Comparison of ENCODE assay signal across 29 mouse cellular contexts in the genomic region with DNA sequence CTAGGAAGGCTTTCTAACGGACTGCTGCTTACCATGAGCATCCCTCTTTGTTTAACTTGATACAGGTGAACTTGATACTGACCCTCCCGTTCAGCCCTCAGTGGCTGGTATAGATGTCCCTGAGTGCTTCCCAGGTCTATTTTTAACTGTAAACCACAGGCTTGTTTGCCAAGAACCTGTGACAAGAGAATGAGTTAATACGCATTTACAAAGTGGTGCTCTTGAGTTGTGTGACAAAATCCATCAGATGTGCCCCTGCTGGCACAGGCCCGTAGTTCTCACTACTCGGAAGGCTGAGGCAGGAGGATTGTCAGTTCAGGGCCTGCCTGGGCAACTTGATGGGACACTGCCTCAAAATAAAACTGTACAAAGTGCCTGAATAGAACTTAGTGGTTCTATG. TPM values are rescaled to one million over a fixed set of nuclear protein-coding genes. Genes with fewer than 3 reads are reported as not detected.
DNase-seq lines count a peak whose midpoint lies in the region; ATAC-seq and TF ChIP-seq lines count a peak whose summit lies in the region.
"Had no signal": no experiment of that assay in that cellular context is flagged by ENCODE, and none has a peak within 500 bp of the region (broad histone marks: within the 10 kb centered on the region; RNA-seq: fewer than 3 reads in every experiment).

No protein-coding gene starts in this region.

- peaks cover 3% of the 10 kb centered on the region for H3K4me1 ChIP-seq in heart, adult 2 months (ENCODE audit: control insufficient read depth, insufficient read depth, low read length)
- peaks cover 39% of the 10 kb centered on the region for H3K4me1 ChIP-seq in heart, embryonic 10.5 days
- peaks cover 36% of the 10 kb centered on the region for H3K4me1 ChIP-seq in heart, embryonic 13.5 days
- H3K4me1 ChIP-seq in stomach, postnatal 0 days (replicated peaks; ENCODE audit: control insufficient read depth, insufficient read depth) = no peaks in the 10 kb centered on the region
- H3K4me1 ChIP-seq: hindbrain, embryonic 13.5 days; intestine, embryonic 15.5 days had no signal

- 59% methylated on average over 5 of the region's 5 CpGs for WGBS in heart, adult 2 months
- 52% methylated on average over 5 of the region's 5 CpGs for WGBS in heart, embryonic 10.5 days
- whole genome bisulfite sequencing in heart, embryonic 13.5 days = 45% methylated on average over 5 of the region's 5 CpGs
- 75% methylated on average over 5 of the region's 5 CpGs for WGBS in stomach, postnatal 0 days

- TF ChIP-seq POLR2A in heart, adult 2 months (IDR thresholded peaks at IDR 0.05; ENCODE audit: insufficient read depth, low read depth, low read length) = no peak

- no peak overlapping the region for H3K4me3 ChIP-seq in heart, adult 2 months
- H3K4me3 ChIP-seq in heart, embryonic 10.5 days = no peak overlapping the region
- no peak overlapping the region for H3K4me3 ChIP-seq in heart, embryonic 13.5 days
- no peak overlapping the region for H3K4me3 ChIP-seq in stomach, postnatal 0 days (ENCODE audit: low read depth, low read length)
- H3K4me3 ChIP-seq: embryonic facial prominence, embryonic 10.5 days; embryonic facial prominence, embryonic 13.5 days; erythroblast, embryonic 14.5 days; forebrain, embryonic 13.5 days; gastrocnemius, adult 2 months; hindbrain, embryonic 10.5 days; hindbrain, embryonic 13.5 days; intestine, embryonic 15.5 days had no signal

- DNase-seq in heart, adult 2 months = peak in 1 of 2 experiments; percentile 9
- no peak for DNase-seq in heart, postnatal 36 days
- DNase-seq in heart, embryonic 10.5 days (ENCODE audit: low spot score) = peak; percentile 54
- peak; percentile 21 for DNase-seq in heart, postnatal 4 days
- DNase-seq in stomach, postnatal 0 days (ENCODE audit: low spot score) = no peak
- DNase-seq in layer of hippocampus, postnatal 14 days (ENCODE audit: low spot score in 2 of 2) = no peak
- DNase-seq: adrenal gland, adult 8-10 months; adrenal gland, postnatal 25 days; cerebellum, adult 11-12 months; cerebellum, adult 8-10 months; cerebellum, postnatal 10 days; cerebellum, postnatal 36 days; embryo, embryonic 11 days; forebrain, postnatal 0 days; gastrocnemius, adult 2 months; gastrocnemius, postnatal 14 days; kidney, adult 11 months; kidney, adult 8-10 months had no signal

- no peaks in the 10 kb centered on the region for H3K79me2 ChIP-seq in heart, adult 2 months (replicated peaks; ENCODE audit: control insufficient read depth, insufficient read depth, low read length)

- no peak overlapping the region for H3K9ac ChIP-seq in heart, adult 2 months (ENCODE audit: low read depth, low read length)
- no peak overlapping the region for H3K9ac ChIP-seq in heart, embryonic 13.5 days
- H3K9ac ChIP-seq in stomach, postnatal 0 days (ENCODE audit: low read length) = no peak overlapping the region
- H3K9ac ChIP-seq: embryonic facial prominence, embryonic 13.5 days; forebrain, embryonic 13.5 days; forebrain, postnatal 0 days; hindbrain, embryonic 13.5 days; intestine, embryonic 15.5 days had no signal

- H3K27me3 ChIP-seq in heart, adult 2 months (ENCODE audit: control insufficient read depth, insufficient read depth, low read length) = no peaks in the 10 kb centered on the region
- H3K27me3 ChIP-seq in heart, embryonic 10.5 days (ENCODE audit: insufficient read depth, poor library complexity, severe bottlenecking) = no peaks in the 10 kb centered on the region
- H3K27me3 ChIP-seq in heart, embryonic 13.5 days (replicated peaks) = no peaks in the 10 kb centered on the region
- H3K27me3 ChIP-seq in stomach, postnatal 0 days (ENCODE audit: control insufficient read depth, insufficient read depth, low read length) = no peaks in the 10 kb centered on the region
- H3K27me3 ChIP-seq: embryonic facial prominence, embryonic 13.5 days; hindbrain, embryonic 13.5 days; intestine, embryonic 15.5 days had no signal

- no peaks in the 10 kb centered on the region for H3K36me3 ChIP-seq in heart, adult 2 months (ENCODE audit: control insufficient read depth, insufficient read depth, low read length)
- H3K36me3 ChIP-seq in heart, embryonic 10.5 days = peaks cover 9% of the 10 kb centered on the region; the same call in 1 of the 2 replicates
- H3K36me3 ChIP-seq in heart, embryonic 13.5 days = 0 out of 2 replicates have a peak, but pooled peaks cover 5% of the 10 kb centered on the region
- H3K36me3 ChIP-seq in stomach, postnatal 0 days (ENCODE audit: control insufficient read depth, insufficient read depth, low read length) = no peaks in the 10 kb centered on the region
- H3K36me3 ChIP-seq: embryonic facial prominence, embryonic 13.5 days; hindbrain, embryonic 13.5 days; intestine, embryonic 15.5 days had no signal

- 0 out of 2 replicates have a peak, but pooled peaks have one; percentile 17 for TF ChIP-seq CTCF in heart, adult 2 months (IDR thresholded peaks at IDR 0.05)
- no peak for TF ChIP-seq CTCF in stomach, postnatal 0 days (IDR thresholded peaks at IDR 0.05; ENCODE audit: low read depth)

- no peaks in the 10 kb centered on the region for H3K9me3 ChIP-seq in heart, embryonic 10.5 days
- H3K9me3 ChIP-seq in heart, embryonic 13.5 days = no peaks in the 10 kb centered on the region; the same call in 1 of the 2 replicates
- H3K9me3 ChIP-seq in stomach, postnatal 0 days (ENCODE audit: control insufficient read depth, low read length) = no peaks in the 10 kb centered on the region
- H3K9me3 ChIP-seq: embryonic facial prominence, embryonic 10.5 days; embryonic facial prominence, embryonic 13.5 days; forebrain, embryonic 13.5 days; hindbrain, embryonic 13.5 days; intestine, embryonic 15.5 days had no signal

- TF ChIP-seq EP300 in heart, adult 2 months (IDR thresholded peaks at IDR 0.05; ENCODE audit: insufficient read depth, low read depth, low read length) = 0 out of 2 replicates have a peak, but pooled peaks have one; percentile 21
- no peak for TF ChIP-seq EP300 in stomach, postnatal 0 days (optimal IDR thresholded peaks at IDR 0.05)

- ATAC-seq in heart, embryonic 13.5 days (ENCODE audit: extremely low read depth, insufficient number of reproducible peaks, low FRiP score, low TSS enrichment) = no peak
- no peak for ATAC-seq in stomach, postnatal 0 days (ENCODE audit: low FRiP score, low TSS enrichment)
- ATAC-seq: CD4-positive, CD25-positive, alpha-beta regulatory T cell, adult 4 months; forebrain, embryonic 13.5 days; forebrain, postnatal 0 days; hindbrain, embryonic 16.5 days; intestine, embryonic 15.5 days had no signal

- no peak overlapping the region for H3K4me2 ChIP-seq in heart, embryonic 13.5 days
- no peak overlapping the region for H3K4me2 ChIP-seq in stomach, postnatal 0 days (replicated peaks; ENCODE audit: low read depth)
- H3K4me2 ChIP-seq: embryonic facial prominence, embryonic 13.5 days; forebrain, embryonic 13.5 days; hindbrain, embryonic 13.5 days; intestine, embryonic 15.5 days had no signal

- no peak overlapping the region for H3K27ac ChIP-seq in heart, adult 2 months
- no peak overlapping the region for H3K27ac ChIP-seq in heart, embryonic 10.5 days
- 0 out of 2 replicates have a peak overlapping the region, but pooled peaks have one; percentile 24 for H3K27ac ChIP-seq in heart, embryonic 13.5 days (replicated peaks)
- H3K27ac ChIP-seq in stomach, postnatal 0 days (replicated peaks) = no peak overlapping the region
- H3K27ac ChIP-seq: embryonic facial prominence, embryonic 10.5 days; embryonic facial prominence, embryonic 13.5 days; forebrain, embryonic 13.5 days; gastrocnemius, adult 2 months; hindbrain, embryonic 10.5 days; hindbrain, embryonic 13.5 days; intestine, embryonic 15.5 days had no signal

- intact Hi-C loops in heart, adult 2 months (cut with DNase I) = loop anchor here (5.0 kb wide), 1 partner anchor 42 kb away; the partner anchor contains the start of gene Kank1
- intact Hi-C loops in heart, postnatal 36 days (cut with DNase I) = no loop called here

RNA-seq across cellular contexts. Expression of gene Kank1, which starts 42.8 kb away (rescaled TPM):
- total RNA-seq in heart, adult 2 months (2021) = 10 to 100 TPM; 37.2 to 37.3 TPM
- polyA plus RNA-seq in heart, adult 2 months (2012; rRNA removed) = 43.9 and 67.9 TPM in 2 replicates
- 10 to 100 TPM; 38.6 to 44.7 TPM for total RNA-seq in heart, postnatal 36 days (2021)
- 49.2 and 69.8 TPM in 2 replicates for polyA plus RNA-seq in heart, embryonic 10.5 days (2016; fragmentation: Nextera tagmentation; extraction: Ambion mirVana)
- 45.7 and 50.4 TPM in 2 replicates for polyA plus RNA-seq in heart, embryonic 13.5 days (2015; fragmentation: Nextera tagmentation; extraction: Ambion mirVana)
- total RNA-seq in heart, postnatal 4 days (2021) = 10 to 100 TPM; 50.3 to 50.6 TPM
- polyA plus RNA-seq in stomach, postnatal 0 days (2015; fragmentation: Nextera tagmentation; extraction: Ambion mirVana) = 24.5 and 27.4 TPM in 2 replicates
- 10 to 100 TPM; 42.7 to 45.0 TPM for total RNA-seq in layer of hippocampus, postnatal 14 days (2021)
- total RNA-seq: MEL had no signal
- polyA plus RNA-seq: CD4-positive, CD25-positive, alpha-beta regulatory T cell, adult 4 months; erythroblast, embryonic 14.5 days had no signal

Comparison
In these comparisons a context has a peak if more than half of its experiments do, and no peak if none do; other contexts are left out.
1. DNase-seq: peak in heart, embryonic 10.5 days (single experiment) and heart, postnatal 4 days (single experiment); none in heart, postnatal 36 days (0 of 2), stomach, postnatal 0 days (single experiment) and layer of hippocampus, postnatal 14 days (0 of 2).